Mouse (Mus musculus) small intestine, adult 2 months (tissue): Measurements from ENCODE around the gene Glyat. TPM values are rescaled to one million over a fixed set of nuclear protein-coding genes. Genes with fewer than 3 reads are reported as not detected.
"Not testable (repeated sequence)": the region's sequence is repeated elsewhere in the genome, so short reads cannot be mapped to it uniquely, and the experiment has no call there.

Experiments used
- H3K27ac ChIP-seq: fragments of 200-500 bp; 2 replicates; pipeline ENCODE4 v1.5.1; 2012; ENCODE audit warnings: low read depth, low read length, control low read depth, inconsistent platforms; ENCODE audit not compliant: insufficient read depth
- H3K27me3 ChIP-seq: fragments of 200-500 bp; 2 replicates; pipeline ENCODE4 v1.6.1; 2012; ENCODE audit warnings: mild to moderate bottlenecking, moderate library complexity, low read length, inconsistent platforms; ENCODE audit not compliant: control insufficient read depth, insufficient read depth
- H3K36me3 ChIP-seq: fragments of 200-500 bp; 2 replicates; pipeline ENCODE4 v1.6.1; 2012; ENCODE audit warnings: mild to moderate bottlenecking, low read length, control low read depth, inconsistent platforms; ENCODE audit not compliant: control insufficient read depth, insufficient read depth
- H3K4me1 ChIP-seq: fragments of 200-500 bp; 2 replicates; pipeline ENCODE4 v1.6.1; 2012; ENCODE audit warnings: low read length, inconsistent platforms, mixed read lengths; ENCODE audit not compliant: control insufficient read depth, insufficient read depth, insufficient read length
- H3K4me3 ChIP-seq: fragments of 200-500 bp; 2 replicates; pipeline ENCODE4 v1.5.1; 2012; ENCODE audit warnings: low read depth, mild to moderate bottlenecking, control low read depth, inconsistent platforms, low read length, moderate library complexity
- CTCF ChIP-seq: fragments of 200-500 bp; IDR thresholded peaks from 2 replicates; pipeline ENCODE4 v1.5.1; 2012; ENCODE audit warnings: low read depth, mild to moderate bottlenecking, control low read depth, inconsistent platforms, low read length, moderate library complexity, mixed read lengths; ENCODE audit not compliant: insufficient replicate concordance, insufficient read length; ENCODE audit errors: extremely low read depth
- POLR2A ChIP-seq: fragments of 200-500 bp; IDR thresholded peaks from 2 replicates; pipeline ENCODE4 v1.6.1; 2012; ENCODE audit warnings: low read depth, mild to moderate bottlenecking, control low read depth, inconsistent platforms, low read length, moderate library complexity
- WGBS: fragments of 180-500 bp; shearing (Covaris S2); methylation state at CpG from one replicate; pipeline ENCODE4 v1.1.7; 2018; 5-methylcytosine and 5-hydroxymethylcytosine counted together
- polyA plus RNA-seq: library from polyadenylated mRNA; depleted of rRNA; stranded (reverse); fragments of >200 nt; gene quantifications from 2 replicates; pipeline ENCODE4 v1.2.3, GENCODE M21; 2012

The Glyat gene
- polyA plus RNA-seq, 1 experiment = not detected

DNA sequence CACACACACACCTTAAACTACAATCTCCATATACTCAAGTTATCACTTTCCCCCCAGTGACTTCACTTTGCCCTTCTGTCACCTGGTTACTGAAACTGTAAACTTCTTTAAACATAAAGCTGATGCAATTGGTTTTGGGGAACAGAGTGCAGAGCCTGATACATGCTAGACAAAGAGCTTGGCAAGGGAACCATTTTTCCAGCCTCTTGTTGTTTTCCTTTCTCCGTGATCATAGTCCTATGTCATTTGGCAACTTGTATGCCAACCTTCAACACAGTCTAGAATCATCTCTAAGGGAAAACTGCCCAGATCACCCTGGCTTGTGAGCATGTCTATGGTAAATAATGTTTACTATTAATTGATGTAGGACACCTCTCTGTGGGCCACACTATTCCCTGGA, 4.9 kb downstream of the Glyat start:
- Histone ChIP-seq H3K27ac (no peak overlapping the region), H3K4me3 (no peak overlapping the region), H3K4me1 (no peaks in the 10 kb centered on the region), H3K36me3 (no peaks in the 10 kb centered on the region), H3K27me3 (no peaks in the 10 kb centered on the region)
- WGBS = 54% methylated on average over 1 of the region's 1 CpGs
- TF ChIP-seq CTCF (no peak), POLR2A (no peak)

DNA sequence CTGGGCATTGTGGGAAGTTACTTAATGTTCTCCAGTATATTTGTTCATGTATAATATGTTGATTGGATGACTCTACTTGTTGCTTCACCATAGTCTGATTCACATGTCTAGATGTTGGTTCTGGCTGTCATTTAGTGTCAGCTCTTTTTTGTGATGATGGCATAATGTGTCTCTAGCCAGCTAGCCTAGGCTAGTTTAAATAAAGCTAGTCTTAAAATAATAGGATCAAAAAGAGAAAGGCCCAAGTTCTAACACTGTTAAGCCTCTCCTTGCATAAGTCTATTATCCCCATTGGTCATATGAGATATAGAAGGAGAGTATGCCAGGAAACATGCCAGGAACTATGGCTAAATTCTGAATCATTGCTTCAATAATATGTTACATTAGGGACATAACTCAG, 16.4 kb downstream of the Glyat start:
- H3K27ac ChIP-seq = no peak overlapping the region
- TF ChIP-seq POLR2A (no peak), CTCF (no peak)
- no peaks in the 10 kb centered on the region for H3K4me1 ChIP-seq
- no peaks in the 10 kb centered on the region for H3K36me3 ChIP-seq
- no peaks in the 10 kb centered on the region for H3K27me3 ChIP-seq
- H3K4me3 ChIP-seq = no peak overlapping the region

DNA sequence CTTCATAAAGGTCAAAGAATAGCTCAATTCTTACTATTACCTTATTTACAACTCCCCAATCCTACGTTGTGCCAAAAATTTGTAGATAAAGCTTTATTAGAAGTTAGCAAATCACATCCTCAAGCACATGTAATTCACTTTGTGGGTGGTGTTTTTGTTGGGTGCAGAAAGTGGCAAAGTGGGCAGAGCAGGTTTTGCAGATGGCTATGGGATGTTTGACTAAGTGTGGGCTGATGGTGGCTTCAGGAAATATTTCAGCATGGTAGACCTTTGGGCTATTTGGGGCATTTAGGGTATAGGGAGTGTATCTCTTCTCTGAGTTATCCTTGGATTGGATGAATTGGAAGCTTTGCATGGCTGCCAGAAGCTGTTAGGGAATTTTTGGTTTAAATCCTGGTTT, 33.0 kb downstream of the Glyat start:
- 30% methylated on average over 1 of the region's 1 CpGs for WGBS
- Histone ChIP-seq H3K36me3 (no peaks in the 10 kb centered on the region), H3K27me3 (no peaks in the 10 kb centered on the region), H3K4me3 (no peak overlapping the region), H3K4me1 (no peaks in the 10 kb centered on the region), H3K27ac (no peak overlapping the region)
- no peak for TF ChIP-seq POLR2A
- no peak for TF ChIP-seq CTCF

DNA sequence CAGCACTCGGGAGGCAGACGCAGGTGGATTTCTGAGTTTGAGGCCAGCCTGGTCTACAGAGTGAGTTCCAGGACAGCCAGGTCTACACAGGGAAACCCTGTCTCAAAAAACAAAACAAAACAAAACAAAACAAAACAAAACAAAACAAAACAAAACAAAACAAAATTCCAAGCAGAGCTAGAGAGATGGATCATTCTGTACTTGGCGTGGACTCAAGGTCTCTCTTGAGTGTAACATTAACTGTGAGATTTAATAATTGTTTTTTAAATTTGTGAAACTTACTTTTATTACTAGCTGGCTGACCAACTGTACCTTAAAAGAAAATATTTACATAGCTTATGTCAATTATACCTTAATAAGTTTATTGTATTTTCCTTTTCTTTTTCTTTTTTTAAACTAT, 35.5 kb downstream of the Glyat start:
- not testable (repeated sequence) for H3K27me3 ChIP-seq, H3K36me3 ChIP-seq, H3K4me1 ChIP-seq, H3K4me3 ChIP-seq, H3K27ac ChIP-seq
- WGBS = 84% methylated on average over 3 of the region's 3 CpGs

DNA sequence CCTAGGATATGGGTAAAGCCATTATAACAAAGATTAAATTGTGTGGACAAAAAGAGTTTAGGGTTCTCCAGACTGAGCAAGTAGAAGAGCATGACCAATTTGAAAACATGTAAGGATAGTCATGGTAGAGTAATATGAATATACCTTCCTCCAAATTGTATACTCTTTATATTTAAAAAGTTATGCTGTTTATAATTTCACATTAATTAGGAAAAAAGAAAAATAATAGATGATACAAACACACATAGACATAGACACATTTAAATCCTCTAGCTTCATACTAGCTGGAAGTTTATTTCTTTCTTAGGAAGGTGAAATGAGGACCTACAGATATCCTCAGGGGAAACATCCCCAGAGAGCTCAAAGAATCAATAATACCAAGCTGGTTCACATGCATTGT, 37.0 kb downstream of the Glyat start, which contains the start of gene Olfr1442:
TSS of gene Olfr1442 (plus strand) at position 301 of the 400 bp plus-strand sequence.
- no peaks in the 10 kb centered on the region for H3K27me3 ChIP-seq
- TF ChIP-seq CTCF = no peak
- no peak for TF ChIP-seq POLR2A
- H3K36me3 ChIP-seq = no peaks in the 10 kb centered on the region

DNA sequence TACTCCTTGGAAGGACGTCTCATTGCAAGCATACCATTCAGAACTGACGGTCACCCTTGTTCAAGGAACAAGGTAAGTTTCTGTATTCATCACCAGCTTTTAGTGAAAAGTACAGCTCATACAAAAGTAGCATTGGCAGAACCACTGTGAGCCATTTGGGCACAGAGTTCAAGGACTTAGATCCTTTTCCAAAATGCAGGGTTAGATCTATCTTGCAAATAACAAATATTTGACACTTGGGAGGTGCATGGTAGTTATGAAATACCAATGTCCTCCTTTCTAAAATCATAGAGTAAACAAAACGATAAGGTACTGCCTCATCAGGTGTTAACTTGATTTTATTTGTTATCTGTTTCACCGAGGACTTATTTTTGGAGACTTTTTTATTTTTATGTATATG, 37.9 kb downstream of the Glyat start:
- Histone ChIP-seq H3K4me3 (no peak overlapping the region), H3K4me1 (no peaks in the 10 kb centered on the region), H3K27ac (no peak overlapping the region), H3K36me3 (no peaks in the 10 kb centered on the region), H3K27me3 (no peaks in the 10 kb centered on the region)
- TF ChIP-seq POLR2A = no peak
- TF ChIP-seq CTCF = no peak
- WGBS = 83% methylated on average over 4 of the region's 4 CpGs

More for the DNA sequence above, 37.0 kb downstream of the Glyat start, which contains the start of gene Olfr1442:
- Histone ChIP-seq H3K4me3 (no peak within 1 kb of the TSS), H3K4me1 (no peaks in the 10 kb centered on the region), H3K27ac (no peak within 1 kb of the TSS)

DNA sequence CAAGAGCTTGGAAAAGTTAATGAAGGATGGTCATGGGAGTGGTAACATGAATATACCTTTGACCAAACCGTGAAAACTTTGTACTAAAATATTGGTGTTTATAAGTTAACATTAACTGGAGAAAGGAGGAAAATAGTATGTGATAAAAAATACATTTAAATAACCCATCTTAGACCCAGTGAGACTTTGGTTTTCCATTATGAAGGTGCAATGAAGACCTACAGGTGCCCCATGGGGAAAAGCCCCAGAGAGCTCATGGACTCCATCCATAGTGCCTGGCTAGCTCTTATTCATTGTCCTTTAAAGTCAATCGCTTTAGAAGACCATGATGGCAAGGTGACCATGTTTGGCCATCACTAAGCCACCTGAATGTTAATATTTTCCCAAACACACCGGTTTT, 44.7 kb downstream of the Glyat start, which contains the start of gene Olfr1443:
TSS of gene Olfr1443 (plus strand) at position 301 of the 400 bp plus-strand sequence.
- TF ChIP-seq CTCF (no peak), POLR2A (no peak)
- Histone ChIP-seq H3K27me3 (no peaks in the 10 kb centered on the region), H3K4me3 (no peak within 1 kb of the TSS), H3K27ac (no peak within 1 kb of the TSS), H3K4me1 (no peaks in the 10 kb centered on the region), H3K36me3 (no peaks in the 10 kb centered on the region)
- WGBS = 76% methylated on average over 3 of the region's 3 CpGs

DNA sequence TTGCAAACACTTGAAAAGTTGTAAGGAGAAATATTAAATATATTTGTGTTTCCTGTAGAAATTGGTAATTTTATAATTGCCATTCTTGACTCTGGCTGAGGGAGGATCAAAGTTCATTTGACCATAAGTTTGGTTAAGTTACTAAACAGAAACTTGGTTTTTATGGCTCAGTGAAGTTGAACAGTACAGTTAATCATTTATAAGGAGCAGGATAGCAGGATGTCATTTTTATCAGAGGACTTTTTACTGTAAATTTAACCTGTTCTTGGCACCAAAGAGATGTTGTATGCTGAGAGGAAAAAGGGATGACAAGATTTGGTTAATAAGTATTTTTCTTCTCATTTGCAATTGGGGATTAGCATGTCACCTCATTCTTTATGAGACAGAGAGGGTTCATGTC, 51.5 kb downstream of the Glyat start:
- Histone ChIP-seq H3K27ac (no peak overlapping the region), H3K36me3 (no peaks in the 10 kb centered on the region), H3K27me3 (no peaks in the 10 kb centered on the region), H3K4me3 (no peak overlapping the region), H3K4me1 (0 out of 2 replicates have a peak, but pooled peaks cover 3% of the 10 kb centered on the region)
- TF ChIP-seq POLR2A (no peak), CTCF (no peak)
